Mouse (Mus musculus) thymus, adult 2 months (tissue): Measurements from ENCODE around the gene Ap1g2. TPM values are rescaled to one million over a fixed set of nuclear protein-coding genes. Genes with fewer than 3 reads are reported as not detected.

Source experiments
- DNase-seq: peaks from one replicate; pipeline ENCODE4 v3.0.0; 2021
- H3K27ac ChIP-seq: fragments of 200-500 bp; 2 replicates; pipeline ENCODE4 v1.5.1; 2012; ENCODE audit warnings: low read length, control low read depth; ENCODE audit not compliant: control insufficient read depth, insufficient read depth
- H3K27me3 ChIP-seq: fragments of 200-500 bp; 2 replicates; pipeline ENCODE4 v1.6.1; 2012; ENCODE audit warnings: mild to moderate bottlenecking, low read length, moderate library complexity, mixed read lengths; ENCODE audit not compliant: control insufficient read depth, insufficient read depth
- H3K36me3 ChIP-seq: fragments of 200-500 bp; 2 replicates; pipeline ENCODE4 v1.6.1; 2012; ENCODE audit warnings: mild to moderate bottlenecking, low read length, moderate library complexity; ENCODE audit not compliant: control insufficient read depth, insufficient read depth
- H3K4me1 ChIP-seq: fragments of 200-500 bp; replicated peaks from 2 replicates; pipeline ENCODE4 v1.6.1; 2012; ENCODE audit warnings: low read length; ENCODE audit not compliant: control insufficient read depth, insufficient read depth
- H3K4me3 ChIP-seq: fragments of 200-500 bp; 2 replicates; pipeline ENCODE4 v1.5.1; 2012; ENCODE audit warnings: mild to moderate bottlenecking, low read length, control low read depth, moderate library complexity; ENCODE audit not compliant: control insufficient read depth, insufficient read depth
- CTCF ChIP-seq: fragments of 200-500 bp; IDR thresholded peaks from 2 replicates; pipeline ENCODE4 v1.5.1; 2012; ENCODE audit warnings: mild to moderate bottlenecking, control low read depth, low read length, moderate library complexity, borderline replicate concordance; ENCODE audit not compliant: control insufficient read depth, poor library complexity, insufficient read depth; ENCODE audit errors: extremely low read depth
- POLR2A ChIP-seq: fragments of 200-500 bp; IDR thresholded peaks from 2 replicates; pipeline ENCODE4 v1.6.1; 2012; ENCODE audit warnings: mild to moderate bottlenecking, low read length, control low read depth, moderate library complexity; ENCODE audit not compliant: control insufficient read depth, poor library complexity, insufficient read depth; ENCODE audit errors: extremely low read depth
- WGBS: fragments of 180-500 bp; shearing (Covaris S2); methylation state at CpG from one replicate; pipeline ENCODE4 v1.1.7; 2018; 5-methylcytosine and 5-hydroxymethylcytosine counted together
- polyA plus RNA-seq: library from polyadenylated mRNA; depleted of rRNA; stranded (reverse); fragments of >200 nt; gene quantifications from 2 replicates; pipeline ENCODE4 v1.2.3, GENCODE M21; 2012

The Ap1g2 gene
- polyA plus RNA-seq, 1 experiment: 91.5 TPM

DNA sequence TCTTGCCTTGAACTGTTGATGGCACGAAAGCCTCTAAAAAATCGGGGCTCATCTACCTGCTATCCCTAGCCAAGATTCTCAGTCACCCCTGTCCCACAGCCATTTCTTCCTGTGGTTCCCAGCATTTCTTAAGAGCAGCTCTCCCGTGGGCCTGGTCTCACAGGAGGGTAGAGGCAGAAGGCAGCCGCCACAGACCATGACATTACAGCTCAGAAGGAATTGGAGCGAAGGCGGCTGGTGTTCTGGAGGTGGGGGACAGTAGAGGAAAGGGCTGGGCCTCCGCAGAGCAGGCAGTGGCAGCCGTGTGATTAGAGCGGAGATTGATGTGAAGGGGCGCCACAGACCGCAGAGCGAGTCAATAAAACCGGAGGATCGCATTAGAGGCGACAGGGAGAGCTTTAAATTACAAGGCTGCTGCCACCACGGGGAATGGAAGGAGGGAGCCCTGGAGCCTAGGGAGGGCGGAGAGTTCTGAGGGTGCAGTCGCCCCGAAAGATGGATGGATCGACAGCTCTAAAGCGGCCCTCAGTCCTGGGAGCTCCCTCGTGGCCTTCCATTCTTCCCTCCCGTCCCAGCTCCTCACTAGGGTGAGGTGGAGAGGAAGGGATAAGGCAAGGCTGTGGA lies 27.9 kb downstream of the Ap1g2 start:
- 19% methylated on average over 23 of the region's 23 CpGs for WGBS
- H3K27me3 ChIP-seq: no peaks in the 10 kb centered on the region; the same call in 1 of the 2 replicates
- peaks cover 6% of the 10 kb centered on the region for H3K4me1 ChIP-seq
- H3K27ac ChIP-seq: no peak overlapping the region
- no peak for DNase-seq
- no peak overlapping the region for H3K4me3 ChIP-seq
- no peak for TF ChIP-seq POLR2A
- TF ChIP-seq CTCF: no peak
- no peaks in the 10 kb centered on the region for H3K36me3 ChIP-seq

DNA sequence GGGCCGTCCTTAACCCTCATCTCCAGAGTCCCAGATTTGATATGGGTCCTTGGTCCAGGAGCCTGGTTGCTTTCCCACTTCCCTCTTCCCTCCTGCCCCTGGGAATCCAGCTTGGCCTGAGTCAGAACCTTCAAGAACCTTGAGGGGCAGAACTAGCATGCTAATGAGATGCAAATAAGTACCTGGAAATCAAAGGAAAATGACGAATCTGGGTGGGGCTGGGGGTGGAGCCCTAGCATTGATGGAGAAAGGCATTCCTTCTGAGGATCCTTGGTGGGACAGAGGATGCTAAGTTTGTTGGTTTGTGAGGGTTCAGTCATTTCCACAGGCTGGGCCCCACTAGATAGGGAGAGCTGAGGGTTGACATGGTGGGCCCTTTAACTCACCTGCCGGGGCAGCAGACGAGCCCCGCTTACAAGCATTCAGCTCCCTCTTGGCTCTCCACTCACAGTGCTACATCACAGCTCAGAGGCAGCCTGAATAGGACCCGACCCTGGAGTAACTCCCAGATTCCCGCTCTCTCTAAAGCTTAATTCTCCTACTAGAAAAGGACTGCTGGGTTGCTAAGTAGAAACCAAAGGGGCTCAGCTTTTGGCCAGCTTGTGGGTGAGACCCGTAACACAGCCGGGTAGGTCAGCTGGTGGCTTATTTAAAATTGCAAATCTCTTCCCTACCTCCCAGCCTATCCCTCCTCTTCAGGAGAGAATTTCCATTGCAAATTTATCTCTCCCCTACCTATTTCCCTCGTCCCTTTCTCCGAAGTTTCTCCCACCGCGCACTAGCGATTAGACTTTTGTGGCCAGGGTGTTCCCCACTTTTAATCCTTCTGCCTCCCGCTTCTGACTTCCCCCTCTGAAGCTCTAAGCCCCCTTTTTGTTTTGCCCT lies 28.7 kb downstream of the Ap1g2 start:
- Histone ChIP-seq H3K4me3 (no peak overlapping the region), H3K27ac (no peak overlapping the region), H3K36me3 (no peaks in the 10 kb centered on the region), H3K27me3 (no peaks in the 10 kb centered on the region; the same call in 1 of the 2 replicates), H3K4me1 (peaks cover 6% of the 10 kb centered on the region)
- TF ChIP-seq POLR2A: no peak
- TF ChIP-seq CTCF: no peak
- 79% methylated on average over 15 of the region's 15 CpGs for WGBS
- DNase-seq: no peak

DNA sequence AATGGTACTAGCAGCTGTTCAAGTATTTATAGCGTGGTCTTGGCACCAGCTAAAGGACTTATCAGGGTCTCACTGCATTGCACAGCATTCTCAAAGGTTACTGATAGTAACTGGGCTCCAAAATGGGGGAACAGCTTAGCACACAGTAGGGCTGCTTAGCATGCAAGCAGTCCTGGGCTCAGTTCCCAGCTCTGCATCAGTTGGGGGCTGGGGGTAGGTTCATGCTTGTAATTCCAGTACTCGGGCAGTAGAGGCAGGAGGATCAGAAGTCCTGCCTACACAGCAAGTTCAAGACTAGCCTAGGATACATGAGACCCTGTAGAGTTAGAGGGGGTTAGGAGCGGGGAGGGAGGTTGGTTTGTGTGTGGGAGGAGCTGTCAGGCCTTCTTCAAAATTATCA lies 29.4 kb downstream of the Ap1g2 start:
- H3K4me3 ChIP-seq: no peak overlapping the region
- 88% methylated on average over 3 of the region's 3 CpGs for WGBS
- no peaks in the 10 kb centered on the region for H3K36me3 ChIP-seq
- no peaks in the 10 kb centered on the region; the same call in 1 of the 2 replicates for H3K27me3 ChIP-seq
- no peak overlapping the region for H3K27ac ChIP-seq
- H3K4me1 ChIP-seq: peaks cover 6% of the 10 kb centered on the region
- TF ChIP-seq POLR2A: no peak
- no peak for TF ChIP-seq CTCF
- DNase-seq: no peak

DNA sequence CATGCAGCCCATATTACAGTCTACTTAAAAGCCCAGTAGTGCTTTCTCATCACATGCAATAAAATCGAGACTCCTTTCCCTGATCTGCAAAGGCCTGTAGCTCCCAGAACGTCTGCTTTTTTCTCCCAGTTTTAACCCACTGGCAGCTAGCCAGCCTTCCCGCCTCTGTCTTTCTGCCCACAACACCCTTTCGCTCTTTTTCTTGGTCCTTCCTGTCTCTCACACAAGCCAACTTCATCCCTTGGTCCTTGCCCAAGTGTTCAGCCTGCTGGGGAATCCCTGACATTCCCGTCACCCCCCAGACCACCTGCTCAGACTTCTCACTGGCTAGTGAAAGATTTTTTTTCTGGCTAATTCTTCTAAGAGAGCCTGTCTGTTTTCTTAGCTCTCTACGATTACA lies 30.2 kb downstream of the Ap1g2 start:
- H3K4me3 ChIP-seq: no peak overlapping the region
- TF ChIP-seq CTCF: no peak
- TF ChIP-seq POLR2A: no peak
- H3K27me3 ChIP-seq: no peaks in the 10 kb centered on the region; the same call in 1 of the 2 replicates
- H3K36me3 ChIP-seq: no peaks in the 10 kb centered on the region
- H3K27ac ChIP-seq: no peak overlapping the region
- 71% methylated on average over 6 of the region's 6 CpGs for WGBS
- H3K4me1 ChIP-seq: peaks cover 6% of the 10 kb centered on the region
- no peak for DNase-seq

DNA sequence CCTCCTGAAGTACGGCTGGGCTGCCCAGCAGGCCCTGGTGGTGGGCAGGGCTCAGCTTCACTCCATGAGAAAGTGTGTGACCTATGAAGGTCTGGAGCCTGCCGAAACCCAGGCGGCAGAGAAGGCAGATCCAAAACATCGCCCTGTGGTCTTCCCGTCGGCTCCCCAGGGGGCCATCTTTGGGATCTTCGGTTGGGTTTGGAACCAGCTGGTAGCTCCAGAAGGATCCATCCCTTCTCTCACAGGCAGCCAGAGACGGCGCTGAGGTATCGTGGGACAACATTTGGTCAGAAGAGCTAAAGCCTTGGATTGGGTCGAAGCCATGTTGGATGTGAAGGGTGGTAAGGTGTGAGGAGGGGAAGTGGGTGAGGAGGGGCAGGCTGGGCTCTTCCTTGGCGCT lies 32.0 kb downstream of the Ap1g2 start:
- no peak overlapping the region for H3K27ac ChIP-seq
- WGBS: 97% methylated on average over 12 of the region's 12 CpGs
- H3K27me3 ChIP-seq: no peaks in the 10 kb centered on the region; the same call in 1 of the 2 replicates
- peaks cover 6% of the 10 kb centered on the region for H3K4me1 ChIP-seq
- TF ChIP-seq CTCF (no peak), POLR2A (no peak)
- no peaks in the 10 kb centered on the region for H3K36me3 ChIP-seq
- H3K4me3 ChIP-seq: no peak overlapping the region
- no peak for DNase-seq

DNA sequence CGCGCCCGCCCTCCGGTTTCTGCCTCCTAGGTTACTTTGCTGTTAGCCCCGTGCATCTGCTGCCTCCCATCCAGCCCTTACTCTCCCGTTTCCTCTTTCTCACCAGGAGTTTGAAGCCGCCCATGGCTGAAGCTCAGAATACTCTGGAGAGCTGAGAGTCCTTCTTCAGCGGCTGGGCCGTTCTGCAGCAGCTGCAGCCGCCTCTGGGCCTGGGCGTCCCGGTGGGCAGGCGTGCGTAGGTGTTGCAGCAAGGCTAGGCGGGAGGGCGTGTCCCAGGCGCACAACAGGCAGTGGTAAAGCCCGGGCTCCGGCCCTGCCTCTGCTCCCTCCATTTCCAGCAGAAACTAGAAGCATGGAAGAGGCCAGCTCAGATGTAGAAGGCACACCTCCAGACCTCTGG lies 34.6 kb downstream of the Ap1g2 start:
- Histone ChIP-seq H3K36me3 (no peaks in the 10 kb centered on the region), H3K27me3 (no peaks in the 10 kb centered on the region), H3K4me3 (no peak overlapping the region), H3K27ac (no peak overlapping the region), H3K4me1 (no peaks in the 10 kb centered on the region)
- WGBS: 77% methylated on average over 19 of the region's 19 CpGs
- DNase-seq: no peak
- TF ChIP-seq POLR2A (no peak), CTCF (no peak)
